Mouse (Mus musculus): ENCODE data around the gene Kank1.

DNA sequence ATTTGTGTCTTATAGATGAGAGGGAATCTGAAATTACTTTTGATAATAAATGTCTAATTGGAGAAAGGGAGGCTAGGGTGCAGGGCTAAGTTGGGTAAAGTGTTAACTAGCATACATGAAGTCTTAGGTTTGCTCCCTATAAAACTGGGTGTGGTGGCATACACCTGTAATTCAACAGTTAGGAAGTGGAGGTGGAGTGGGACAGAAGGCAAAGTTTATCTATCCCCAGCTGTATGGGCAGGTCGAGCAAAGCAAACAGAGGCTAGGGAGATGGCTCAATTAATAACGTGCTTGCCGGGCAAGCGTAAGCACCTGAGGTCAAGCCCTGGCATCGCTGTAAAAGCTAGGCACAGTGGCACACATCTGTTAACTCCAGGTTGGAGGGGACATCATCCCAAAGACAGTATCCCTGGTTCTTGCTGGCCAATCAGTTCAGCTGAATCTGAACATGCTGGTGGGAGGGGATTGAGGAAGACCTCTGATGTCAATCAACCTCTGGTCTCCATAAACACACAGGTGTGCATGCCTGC is 54.3 kb downstream of the Kank1 start:
- TF ChIP-seq POLR2A (IDR thresholded peaks at IDR 0.05; ENCODE audit: borderline replicate concordance, low read depth, low read length) (no peak), CTCF (IDR thresholded peaks at IDR 0.05; ENCODE audit: low read depth, low read length) (no peak)

Measured in bone marrow macrophage, adult 2 months (primary cell).